Mouse (Mus musculus) midbrain, embryonic 16.5 days (tissue): ENCODE measurements at regions not wholly inside any gene's neighbourhood (a gene's known extent, or its start where the extent isn't known, plus 50 kb on each side); places are given as distances from the start of the nearest gene placed in this dataset.

ENCODE experiments used
- ATAC-seq: fragments of 200-750 bp; cut with Nextera tagmentation; 2 replicates; pipeline ENCODE4 v1.8.0; 2017; ENCODE audit warnings: moderate TSS enrichment
- H3K27ac ChIP-seq: fragments of 300-500 bp; sonication (generic); 2 replicates; pipeline ENCODE4 v1.5.1; 2014; ENCODE audit warnings: mild to moderate bottlenecking, low read length, mixed read lengths
- H3K27me3 ChIP-seq: fragments of 300-500 bp; sonication (generic); 2 replicates; pipeline ENCODE4 v1.6.1; 2014; ENCODE audit warnings: low read depth, low read length, mixed read lengths; ENCODE audit not compliant: control insufficient read depth, insufficient read depth
- H3K36me3 ChIP-seq: fragments of 300-500 bp; sonication (generic); 2 replicates; pipeline ENCODE4 v1.6.1; 2014; ENCODE audit warnings: mild to moderate bottlenecking, low read length, moderate library complexity, mixed read lengths; ENCODE audit not compliant: control insufficient read depth, insufficient read depth
- H3K4me1 ChIP-seq: fragments of 300-500 bp; sonication (generic); 2 replicates; pipeline ENCODE4 v1.6.1; 2014; ENCODE audit warnings: mild to moderate bottlenecking, low read length, mixed read lengths; ENCODE audit not compliant: control insufficient read depth, insufficient read depth
- H3K4me2 ChIP-seq: fragments of 300-500 bp; sonication (generic); 2 replicates; pipeline ENCODE4 v1.6.1; 2014; ENCODE audit warnings: mild to moderate bottlenecking, low read length, mixed read lengths
- H3K4me3 ChIP-seq: fragments of 300-500 bp; sonication (generic); 2 replicates; pipeline ENCODE4 v1.5.1; 2014; ENCODE audit warnings: low read depth, mild to moderate bottlenecking, low read length, moderate library complexity, mixed read lengths
- H3K9ac ChIP-seq: fragments of 300-500 bp; sonication (generic); 2 replicates; pipeline ENCODE4 v1.6.1; 2014; ENCODE audit warnings: low read depth, low read length, mixed read lengths
- H3K9me3 ChIP-seq: fragments of 300-500 bp; sonication (generic); replicated peaks from 2 replicates; pipeline ENCODE4 v1.6.1; 2014; ENCODE audit warnings: mild to moderate bottlenecking, low read length, mixed read lengths; ENCODE audit not compliant: control insufficient read depth, poor library complexity, severe bottlenecking
- WGBS: fragments of 180-500 bp; shearing (Covaris S2); extraction: QIAGEN DNeasy Blood & Tissue Kit; methylation state at CpG from one replicate; pipeline ENCODE4 v1.1.7; 2014; 5-methylcytosine and 5-hydroxymethylcytosine counted together

GRCm38 (mm10) chr9:122437464-122437863 is 86.1 kb downstream of the Abhd5 start:
- H3K9me3 ChIP-seq = no peaks in the 10 kb centered on the region
- no peaks in the 10 kb centered on the region for H3K36me3 ChIP-seq
- no peak overlapping the region for H3K9ac ChIP-seq
- 70% methylated on average over 4 of the region's 4 CpGs for WGBS
- H3K27ac ChIP-seq = no peak overlapping the region
- ATAC-seq = no peak
- no peak overlapping the region for H3K4me2 ChIP-seq
- no peaks in the 10 kb centered on the region for H3K4me1 ChIP-seq
- no peak overlapping the region for H3K4me3 ChIP-seq
- no peaks in the 10 kb centered on the region; the same call in 1 of the 2 replicates for H3K27me3 ChIP-seq

- no peaks in the 10 kb centered on the region for H3K4me1 ChIP-seq
- no peak overlapping the region for H3K9ac ChIP-seq
- H3K27ac ChIP-seq = no peak overlapping the region
- H3K27me3 ChIP-seq = no peaks in the 10 kb centered on the region; the same call in 1 of the 2 replicates
- 72% methylated on average over 5 of the region's 5 CpGs for WGBS
- H3K9me3 ChIP-seq = no peaks in the 10 kb centered on the region
- ATAC-seq = no peak
- no peaks in the 10 kb centered on the region for H3K36me3 ChIP-seq
- no peak overlapping the region for H3K4me3 ChIP-seq
- H3K4me2 ChIP-seq = no peak overlapping the region
Measured at GRCm38 (mm10) chr9:122446387-122447105, 95.1 kb downstream of the Abhd5 start.

GRCm38 (mm10) chr9:122447568-122447967 is 96.2 kb downstream of the Abhd5 start:
- WGBS = 88% methylated on average over 7 of the region's 7 CpGs
- no peaks in the 10 kb centered on the region for H3K4me1 ChIP-seq
- no peak overlapping the region for H3K4me2 ChIP-seq
- H3K9me3 ChIP-seq = no peaks in the 10 kb centered on the region
- no peaks in the 10 kb centered on the region for H3K27me3 ChIP-seq
- H3K9ac ChIP-seq = no peak overlapping the region
- no peak overlapping the region for H3K27ac ChIP-seq
- no peak for ATAC-seq
- no peaks in the 10 kb centered on the region for H3K36me3 ChIP-seq
- no peak overlapping the region for H3K4me3 ChIP-seq

- Histone ChIP-seq H3K27me3 (no peaks in the 10 kb centered on the region), H3K9me3 (no peaks in the 10 kb centered on the region), H3K9ac (no peak overlapping the region), H3K27ac (no peak overlapping the region), H3K4me1 (no peaks in the 10 kb centered on the region), H3K4me2 (no peak overlapping the region), H3K4me3 (no peak overlapping the region), H3K36me3 (no peaks in the 10 kb centered on the region)
- no peak for ATAC-seq
- WGBS = 47% methylated on average over 4 of the region's 4 CpGs
Measured at GRCm38 (mm10) chr9:122448342-122448741, 96.9 kb downstream of the Abhd5 start.

- ATAC-seq = no peak
- Histone ChIP-seq H3K9ac (no peak overlapping the region), H3K9me3 (no peaks in the 10 kb centered on the region), H3K4me3 (no peak overlapping the region), H3K4me2 (no peak overlapping the region), H3K4me1 (no peaks in the 10 kb centered on the region), H3K36me3 (no peaks in the 10 kb centered on the region), H3K27me3 (no peaks in the 10 kb centered on the region), H3K27ac (no peak overlapping the region)
- 71% methylated on average over 5 of the region's 5 CpGs for WGBS
Measured at GRCm38 (mm10) chr9:122450524-122450923, 99.1 kb downstream of the Abhd5 start.

GRCm38 (mm10) chr9:122455301-122455700 is 103.9 kb downstream of the Abhd5 start:
- no peak overlapping the region for H3K4me3 ChIP-seq
- H3K4me1 ChIP-seq = no peaks in the 10 kb centered on the region
- H3K9me3 ChIP-seq = no peaks in the 10 kb centered on the region
- H3K27me3 ChIP-seq = no peaks in the 10 kb centered on the region
- H3K4me2 ChIP-seq = no peak overlapping the region
- no peaks in the 10 kb centered on the region for H3K36me3 ChIP-seq
- H3K9ac ChIP-seq = no peak overlapping the region
- ATAC-seq = no peak
- no peak overlapping the region for H3K27ac ChIP-seq
- WGBS = 79% methylated on average over 8 of the region's 8 CpGs

- Histone ChIP-seq H3K9me3 (no peaks in the 10 kb centered on the region), H3K27me3 (no peaks in the 10 kb centered on the region), H3K9ac (no peak overlapping the region), H3K27ac (no peak overlapping the region), H3K4me3 (no peak overlapping the region), H3K4me1 (no peaks in the 10 kb centered on the region), H3K36me3 (no peaks in the 10 kb centered on the region), H3K4me2 (no peak overlapping the region)
- WGBS = 74% methylated on average over 6 of the region's 6 CpGs
- ATAC-seq = no peak
Measured at GRCm38 (mm10) chr9:122455779-122456178, 104.4 kb downstream of the Abhd5 start.

- no peaks in the 10 kb centered on the region for H3K9me3 ChIP-seq
- H3K4me3 ChIP-seq = no peak overlapping the region
- H3K4me2 ChIP-seq = no peak overlapping the region
- ATAC-seq = no peak
- no peaks in the 10 kb centered on the region for H3K27me3 ChIP-seq
- H3K36me3 ChIP-seq = no peaks in the 10 kb centered on the region
- H3K27ac ChIP-seq = no peak overlapping the region
- 81% methylated on average over 6 of the region's 6 CpGs for WGBS
- H3K4me1 ChIP-seq = no peaks in the 10 kb centered on the region
- H3K9ac ChIP-seq = no peak overlapping the region
Measured at GRCm38 (mm10) chr9:122459491-122459890, 108.1 kb downstream of the Abhd5 start.

GRCm38 (mm10) chr9:122471539-122471938 is 120.1 kb downstream of the Abhd5 start:
- WGBS = 97% methylated on average over 2 of the region's 2 CpGs
- Histone ChIP-seq H3K9me3 (no peaks in the 10 kb centered on the region), H3K4me2 (no peak overlapping the region), H3K9ac (no peak overlapping the region), H3K27me3 (no peaks in the 10 kb centered on the region), H3K4me3 (no peak overlapping the region), H3K36me3 (no peaks in the 10 kb centered on the region), H3K4me1 (no peaks in the 10 kb centered on the region), H3K27ac (no peak overlapping the region)
- no peak for ATAC-seq
